Mouse (Mus musculus) cerebellum, adult (tissue): Measurements from ENCODE around the gene Rin3.

Experiments used
- ATAC-seq: cut with Nextera tagmentation; 2 replicates; pipeline ENCODE4 v1.9.2; 2017; ENCODE audit warnings: mild to moderate bottlenecking, moderate library complexity, mixed read lengths; ENCODE audit not compliant: insufficient number of reproducible peaks, low FRiP score, low TSS enrichment

Gene Rin3

DNA sequence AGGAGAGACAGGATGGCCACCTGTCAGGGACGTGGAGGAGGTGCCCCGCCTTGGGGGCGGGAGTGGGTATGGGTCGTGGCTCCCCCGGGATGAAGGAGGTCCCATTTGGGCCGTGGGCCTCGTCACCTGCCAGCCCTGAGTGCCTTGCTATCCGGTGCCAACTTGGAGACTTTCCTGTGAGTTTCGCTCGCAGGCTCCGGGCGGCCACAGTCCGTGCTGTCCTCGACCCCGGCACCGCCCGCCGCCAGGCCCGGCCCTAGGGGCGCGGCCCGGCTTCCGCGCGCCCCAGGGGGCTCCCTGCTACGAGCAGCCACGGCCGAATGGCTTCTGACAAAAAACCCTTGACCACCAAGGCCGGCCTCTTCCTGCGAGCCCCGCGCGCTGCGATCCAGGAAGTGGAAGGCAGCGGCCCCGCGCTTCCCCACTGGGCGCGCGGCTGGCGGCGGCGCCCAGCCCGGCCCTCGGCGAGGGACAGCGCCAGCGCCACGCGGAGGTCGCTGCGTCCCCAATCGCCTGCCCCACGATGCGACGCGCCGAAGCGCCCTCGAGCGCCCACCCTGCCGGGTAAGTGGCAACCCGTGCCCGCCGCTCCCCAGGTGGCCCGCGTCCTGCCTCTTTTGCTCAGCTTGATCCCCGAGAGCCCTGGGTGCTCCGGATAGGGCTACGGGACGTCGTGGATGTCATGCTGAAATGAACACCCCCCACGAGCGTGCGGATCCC lies at the start of gene Rin3:
TSS of gene Rin3 (plus strand) at position 286 of the 720 bp plus-strand sequence.
- peak; percentile 21; the same call in 1 of the 2 replicates for ATAC-seq

DNA sequence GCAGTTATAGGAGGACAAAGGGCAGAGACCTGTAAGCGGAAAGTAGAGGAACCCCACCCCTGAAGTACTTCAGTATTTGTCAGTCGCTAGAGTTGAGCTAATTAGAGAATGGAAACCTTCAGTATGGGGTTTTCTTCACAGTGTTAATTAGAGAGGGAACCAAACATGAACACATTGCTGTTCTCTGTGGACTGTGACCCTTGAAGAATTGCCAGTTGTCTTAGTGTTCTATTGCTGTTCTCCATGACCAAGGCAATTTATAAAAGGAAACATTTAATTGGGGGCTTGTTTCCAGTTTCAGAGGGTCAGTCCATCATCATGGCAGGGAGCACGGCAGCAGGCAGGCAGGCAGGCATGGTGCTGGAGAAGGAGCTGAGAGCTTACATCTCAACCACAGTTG lies 47.3 kb upstream of the Rin3 start:
- ATAC-seq: no peak

DNA sequence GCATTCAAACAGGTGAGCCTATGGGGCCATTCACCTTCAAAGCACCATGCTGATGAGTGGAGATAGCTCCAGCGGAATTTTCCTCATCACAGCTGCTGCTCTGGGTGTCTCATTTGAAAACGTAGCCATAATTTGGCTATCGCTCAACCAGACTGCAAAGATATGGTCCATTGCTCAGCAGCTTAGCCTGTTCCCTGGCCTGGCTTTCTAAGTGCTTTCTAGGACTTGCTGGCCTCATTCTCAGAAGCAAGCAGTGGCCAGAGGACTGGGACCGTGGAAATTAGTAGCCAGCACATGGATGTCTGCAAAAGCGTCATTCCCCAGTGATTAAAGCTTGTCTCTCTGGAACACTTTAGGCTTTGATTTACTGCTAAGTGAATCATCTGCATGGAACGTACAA lies 46.5 kb upstream of the Rin3 start:
- ATAC-seq: no peak

DNA sequence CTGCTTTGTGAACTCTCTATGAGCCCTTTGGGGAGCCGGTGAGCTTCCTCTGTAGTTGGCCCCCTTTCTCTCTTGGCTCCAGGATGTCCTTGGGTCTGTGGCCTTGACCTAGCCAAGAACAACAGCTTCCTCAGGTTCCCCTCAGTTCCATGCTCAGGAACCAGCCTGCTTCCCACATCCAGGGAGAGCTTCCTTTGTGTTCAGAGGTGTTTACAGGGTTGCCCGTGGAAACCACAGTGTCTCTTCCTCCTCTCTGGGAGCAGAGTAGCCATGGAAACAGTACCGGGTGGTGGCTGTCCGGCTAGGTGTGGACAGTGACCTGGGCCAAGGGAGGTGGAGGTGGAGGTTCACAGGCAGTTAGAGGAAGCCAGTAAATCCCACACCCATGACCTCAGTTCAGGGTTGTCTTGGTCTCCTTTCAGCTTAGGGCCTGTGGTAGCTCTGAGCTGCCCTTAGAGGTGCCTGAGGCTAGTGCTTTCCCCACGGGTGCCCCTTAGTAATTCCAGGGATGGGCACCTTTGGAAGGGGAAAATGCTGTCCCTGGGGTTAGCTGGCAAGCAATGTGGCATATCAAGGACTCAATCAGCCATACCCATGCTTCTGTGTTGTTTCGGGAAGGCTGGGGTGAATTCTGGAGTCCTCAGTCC lies 40.6 kb upstream of the Rin3 start:
- ATAC-seq: no peak

GRCm38 (mm10) chr12:102243915-102244314 lies 38.9 kb upstream of the Rin3 start:
- ATAC-seq: no peak

GRCm38 (mm10) chr12:102246226-102246625 lies 36.6 kb upstream of the Rin3 start:
- no peak for ATAC-seq

DNA sequence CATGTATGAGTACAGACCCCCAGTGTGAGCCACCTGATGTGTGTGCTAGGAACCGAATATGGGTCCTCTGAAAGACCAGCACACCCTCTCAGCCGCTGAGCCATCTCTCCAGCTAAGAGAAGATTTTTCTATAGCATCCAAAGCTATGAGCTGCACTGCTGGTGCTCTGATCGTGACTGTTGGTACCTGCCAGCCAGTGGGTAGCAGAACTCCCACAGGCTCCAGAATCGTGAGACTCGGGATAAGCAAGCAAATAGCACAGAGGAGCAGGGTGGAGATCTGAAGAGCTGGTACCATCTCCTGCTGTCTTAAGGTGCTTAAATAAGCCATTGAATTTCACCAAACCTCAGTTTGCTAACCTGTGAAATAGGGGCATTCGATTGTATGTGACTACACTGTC lies 34.7 kb upstream of the Rin3 start:
- no peak for ATAC-seq

GRCm38 (mm10) chr12:102250316-102250715 lies 32.5 kb upstream of the Rin3 start:
- ATAC-seq: no peak

- ATAC-seq: no peak
Measured at GRCm38 (mm10) chr12:102251070-102251469, 31.8 kb upstream of the Rin3 start.

GRCm38 (mm10) chr12:102251985-102252384 lies 30.9 kb upstream of the Rin3 start:
- ATAC-seq: no peak

GRCm38 (mm10) chr12:102252525-102252924 lies 30.3 kb upstream of the Rin3 start:
- no peak for ATAC-seq

DNA sequence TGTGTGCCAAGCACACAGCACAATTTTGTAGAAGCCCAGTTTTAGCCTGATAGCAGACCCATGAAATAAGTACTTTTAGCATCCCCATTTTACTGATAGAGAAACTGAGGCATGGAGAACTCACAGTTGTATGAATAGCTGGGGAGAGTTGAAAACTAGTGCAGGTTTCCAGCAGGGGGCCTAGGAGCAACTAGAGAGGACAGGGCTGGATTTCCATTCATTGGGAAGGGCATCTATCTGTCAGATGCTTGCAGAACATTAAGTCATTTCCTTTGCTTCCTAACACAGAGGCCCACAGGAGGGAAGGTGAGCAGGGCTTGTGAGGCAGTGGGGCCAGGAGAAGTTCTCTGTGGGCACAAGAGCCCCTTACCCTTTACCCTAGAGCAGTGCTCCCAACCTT lies 27.8 kb upstream of the Rin3 start:
- ATAC-seq: no peak

DNA sequence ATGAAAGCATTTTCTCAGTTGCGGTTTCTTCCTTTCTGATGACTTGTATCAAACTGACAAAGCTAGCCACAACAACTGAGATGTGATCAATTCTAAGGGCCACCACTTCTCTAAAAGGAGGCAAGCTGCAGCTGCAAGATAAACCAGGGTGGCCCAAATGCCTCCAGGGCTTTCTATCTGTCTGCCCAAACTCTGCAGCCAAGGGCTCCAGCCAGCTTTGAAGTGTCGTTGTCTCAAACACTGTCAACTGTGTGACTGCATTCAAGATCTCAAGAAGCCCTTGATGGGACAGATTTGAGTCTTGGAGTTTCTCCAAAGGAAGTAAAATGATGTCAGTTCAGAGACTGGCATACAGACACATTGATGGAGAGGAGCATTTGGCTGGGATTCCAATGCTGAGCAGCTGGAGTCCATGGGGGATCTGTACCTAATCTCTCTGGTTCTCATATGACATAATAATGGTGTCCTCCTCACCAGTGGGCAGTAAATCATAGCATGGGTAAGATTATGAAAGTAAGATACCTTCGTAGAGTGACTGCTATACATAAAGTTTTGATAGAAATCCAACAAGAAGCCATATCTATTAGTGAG lies 24.2 kb upstream of the Rin3 start:
- no peak for ATAC-seq

DNA sequence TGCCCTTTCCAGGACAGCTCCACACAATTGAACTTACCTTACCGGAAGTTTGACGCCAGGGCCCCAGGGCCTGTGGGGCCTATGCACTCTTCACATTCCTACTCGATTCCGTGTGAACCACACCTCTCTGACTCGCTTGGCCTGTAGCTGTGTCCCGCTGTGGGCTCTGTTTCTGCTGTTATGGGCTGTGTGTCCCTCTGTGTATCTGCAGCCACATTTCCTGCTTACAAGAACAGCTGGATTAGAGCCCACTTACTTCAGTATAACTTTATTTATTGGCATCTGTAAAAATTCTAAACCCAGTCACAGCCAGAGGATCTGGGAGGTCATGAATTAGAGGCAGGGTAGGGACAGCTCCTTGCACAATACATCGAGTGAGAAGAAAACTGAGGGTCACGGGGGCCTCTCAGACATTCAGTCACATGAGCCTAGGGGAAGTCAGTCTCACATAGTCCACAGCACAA lies 20.9 kb upstream of the Rin3 start:
- no peak for ATAC-seq

- ATAC-seq: no peak
Measured at GRCm38 (mm10) chr12:102262809-102263208, 20.0 kb upstream of the Rin3 start.

DNA sequence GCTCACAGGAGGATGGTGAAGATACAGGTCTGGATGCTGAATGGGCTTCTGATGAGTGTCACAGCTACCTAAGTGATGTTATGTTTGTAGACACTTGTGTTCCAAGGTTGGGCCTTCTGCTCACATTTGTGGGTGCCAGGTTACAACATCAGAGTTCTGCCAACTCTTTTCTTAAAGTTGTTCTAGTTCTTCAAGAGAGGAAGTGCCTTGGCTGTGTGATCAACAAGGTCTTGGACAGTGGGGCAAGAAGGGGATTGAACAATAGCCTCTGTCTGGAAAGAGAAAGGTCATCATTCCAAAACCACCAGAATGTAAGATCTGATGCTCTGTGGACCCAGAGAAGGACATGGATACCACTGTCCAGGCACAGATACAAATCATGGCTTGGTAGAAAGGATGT lies 19.6 kb upstream of the Rin3 start:
- no peak for ATAC-seq

DNA sequence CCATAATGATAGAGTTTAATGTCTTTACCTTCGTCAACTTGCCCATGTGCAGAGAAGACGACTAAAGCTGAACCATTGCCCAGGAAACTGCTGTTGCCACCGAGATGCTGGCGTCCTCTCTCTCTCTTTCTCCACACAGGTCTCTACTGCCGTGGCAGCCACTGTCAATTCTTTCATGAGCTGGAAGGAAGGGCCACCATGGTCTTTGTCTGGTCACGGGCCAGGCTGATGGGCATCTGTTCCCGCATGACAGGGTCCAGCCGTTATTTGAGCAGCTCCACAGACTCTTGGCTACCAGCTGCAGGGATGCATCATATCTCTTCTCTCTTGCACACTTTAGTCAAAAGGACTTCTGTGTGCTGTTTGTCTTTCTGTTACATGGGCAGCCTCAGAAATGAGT lies 16.4 kb upstream of the Rin3 start:
- ATAC-seq: no peak

DNA sequence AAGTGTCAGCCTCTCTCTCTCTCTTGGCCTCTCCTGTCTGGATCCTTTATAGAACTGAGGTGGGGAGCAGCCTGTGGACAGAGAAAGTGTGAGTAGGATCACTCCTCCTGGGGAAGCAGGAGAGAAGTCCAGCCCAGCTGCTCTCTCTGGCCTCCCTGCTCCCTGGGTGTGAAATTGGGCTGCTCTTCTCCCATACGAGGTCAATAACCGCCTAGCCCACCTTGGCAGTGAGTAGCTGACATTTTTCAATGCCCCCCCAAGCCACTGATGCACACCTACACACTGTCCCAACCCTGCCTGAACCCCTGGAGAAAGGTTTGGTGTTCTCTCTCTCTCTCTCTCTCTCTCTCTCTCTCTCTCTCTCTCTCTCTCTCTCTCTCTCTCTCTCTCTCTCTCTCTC lies 13.7 kb upstream of the Rin3 start:
- ATAC-seq: no peak

- no peak for ATAC-seq
Measured at GRCm38 (mm10) chr12:102270776-102271405, 12.0 kb upstream of the Rin3 start.

- ATAC-seq: no peak
Measured at GRCm38 (mm10) chr12:102271447-102271846, 11.4 kb upstream of the Rin3 start.

DNA sequence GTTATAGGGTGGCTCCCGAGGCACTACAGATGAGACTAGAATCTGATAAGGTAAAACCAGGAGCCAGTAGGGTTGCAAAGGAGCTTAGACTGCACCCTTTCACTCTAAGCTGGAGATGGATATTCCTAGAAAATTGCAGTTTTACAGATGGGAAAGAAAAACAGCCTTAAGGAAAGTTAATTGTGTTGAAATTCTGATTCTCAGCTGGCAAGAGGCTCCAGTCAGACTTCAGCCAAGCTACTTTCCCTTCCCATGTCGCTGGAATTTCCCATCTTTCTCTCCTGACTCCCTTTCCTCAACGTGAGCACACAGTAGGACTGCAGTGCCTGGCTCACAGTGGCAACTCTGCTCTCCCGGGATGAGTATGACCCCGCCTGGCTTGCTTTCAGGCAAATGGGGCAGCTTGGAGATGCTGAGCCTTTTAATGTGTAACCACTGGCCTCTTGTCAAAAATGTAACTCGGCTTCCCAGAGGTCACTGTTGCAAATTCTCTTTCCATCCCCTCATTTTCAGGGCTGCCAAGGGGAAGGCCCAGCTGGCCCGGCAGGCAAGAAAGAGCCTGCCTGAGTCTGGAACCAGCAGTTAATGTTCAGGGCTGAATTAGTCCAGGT lies 6.9 kb upstream of the Rin3 start:
- ATAC-seq: no peak
